Mouse (Mus musculus): ENCODE data around the gene Sbk1. TPM values are rescaled to one million over a fixed set of nuclear protein-coding genes. Genes with fewer than 3 reads are reported as not detected.

Sbk1 gene
- total and polyA plus RNA-seq, 2 experiments from 2014 or later: 184 to 535 TPM

- TF ChIP-seq CTCF (IDR thresholded peaks at IDR 0.05): no peak
- DNase-seq (ENCODE audit: low spot score) (no peak), ATAC-seq (ENCODE audit: low FRiP score) (no peak)
- no peaks in the 10 kb centered on the region for H3K9me3 ChIP-seq (ENCODE audit: low read length)
- no peaks in the 10 kb centered on the region for H3K4me1 ChIP-seq (ENCODE audit: insufficient read depth, low read length)
- no peak overlapping the region for H3K27ac ChIP-seq (ENCODE audit: low read depth, low read length)
- no peak overlapping the region for H3K4me2 ChIP-seq (ENCODE audit: low read depth, low read length, poor library complexity, severe bottlenecking)
- H3K4me3 ChIP-seq (ENCODE audit: low read depth, low read length): no peak overlapping the region
- H3K27me3 ChIP-seq (ENCODE audit: insufficient read depth, low read length): no peaks in the 10 kb centered on the region
- no peak overlapping the region for H3K9ac ChIP-seq (replicated peaks; ENCODE audit: low read length, poor library complexity, severe bottlenecking)
- 78% methylated on average over 6 of the region's 6 CpGs for whole genome bisulfite sequencing
- no peaks in the 10 kb centered on the region for H3K36me3 ChIP-seq (ENCODE audit: insufficient read depth, low read length)
Measured at GRCm38 (mm10) chr7:126340206-126340618, 67.8 kb downstream of the Sbk1 start.

GRCm38 (mm10) chr7:126340896-126341295, 68.5 kb downstream of the Sbk1 start:
- no peak overlapping the region for H3K9ac ChIP-seq (replicated peaks; ENCODE audit: low read length, poor library complexity, severe bottlenecking)
- no peaks in the 10 kb centered on the region for H3K9me3 ChIP-seq (ENCODE audit: low read length)
- no peak overlapping the region for H3K4me2 ChIP-seq (ENCODE audit: low read depth, low read length, poor library complexity, severe bottlenecking)
- no peak overlapping the region for H3K27ac ChIP-seq (ENCODE audit: low read depth, low read length)
- H3K4me1 ChIP-seq (ENCODE audit: insufficient read depth, low read length): no peaks in the 10 kb centered on the region
- no peaks in the 10 kb centered on the region for H3K36me3 ChIP-seq (ENCODE audit: insufficient read depth, low read length)
- DNase-seq (ENCODE audit: low spot score): no peak
- no peaks in the 10 kb centered on the region for H3K27me3 ChIP-seq (ENCODE audit: insufficient read depth, low read length)
- ATAC-seq (ENCODE audit: low FRiP score): no peak
- no peak for TF ChIP-seq CTCF (IDR thresholded peaks at IDR 0.05)
- WGBS: 56% methylated on average over 6 of the region's 6 CpGs
- H3K4me3 ChIP-seq (ENCODE audit: low read depth, low read length): no peak overlapping the region

Other genes starting within 250 kb of the Sbk1 start
- gene Gsg1l, start 190.2 kb upstream of the Sbk1 start, total RNA-seq (2014; rRNA removed): 38.3 and 42.7 TPM in 2 replicates
- 17.8 and 19.3 TPM in 2 replicates for gene Gsg1l, start 190.2 kb upstream of the Sbk1 start, polyA plus RNA-seq (2015; fragmentation: Nextera tagmentation; extraction: Ambion mirVana)
- 117 and 157 TPM in 2 replicates for gene Xpo6, start 72.1 kb upstream of the Sbk1 start, total RNA-seq (2014; rRNA removed)
- gene Xpo6, start 72.1 kb upstream of the Sbk1 start, polyA plus RNA-seq (2015; fragmentation: Nextera tagmentation; extraction: Ambion mirVana): 45.1 and 46.9 TPM in 2 replicates
- gene Lat, start 97.0 kb downstream of the Sbk1 start, total RNA-seq (2014; rRNA removed): 0.42 TPM in 1 of 2 replicates, not detected in the other
- 0.39 and 0.69 TPM in 2 replicates for gene Lat, start 97.0 kb downstream of the Sbk1 start, polyA plus RNA-seq (2015; fragmentation: Nextera tagmentation; extraction: Ambion mirVana)
- 97.1 and 119 TPM in 2 replicates for gene Spns1, start 104.8 kb downstream of the Sbk1 start, total RNA-seq (2014; rRNA removed)
- gene Spns1, start 104.8 kb downstream of the Sbk1 start, polyA plus RNA-seq (2015; fragmentation: Nextera tagmentation; extraction: Ambion mirVana): 88.9 and 89.5 TPM in 2 replicates
- gene Nfatc2ip, start 124.1 kb downstream of the Sbk1 start, total RNA-seq (2014; rRNA removed): 6.0 and 6.7 TPM in 2 replicates
- 2.3 and 2.4 TPM in 2 replicates for gene Nfatc2ip, start 124.1 kb downstream of the Sbk1 start, polyA plus RNA-seq (2015; fragmentation: Nextera tagmentation; extraction: Ambion mirVana)
- not detected in 2 replicates for gene Cd19, start 142.3 kb downstream of the Sbk1 start, total RNA-seq (2014; rRNA removed)
- 0.23 TPM in 1 of 2 replicates, not detected in the other for gene Cd19, start 142.3 kb downstream of the Sbk1 start, polyA plus RNA-seq (2015; fragmentation: Nextera tagmentation; extraction: Ambion mirVana)
- gene Rabep2, start 156.1 kb downstream of the Sbk1 start, total RNA-seq (2014; rRNA removed): 20.3 and 21.0 TPM in 2 replicates
- 18.5 and 18.7 TPM in 2 replicates for gene Rabep2, start 156.1 kb downstream of the Sbk1 start, polyA plus RNA-seq (2015; fragmentation: Nextera tagmentation; extraction: Ambion mirVana)
- 0.14 and 0.33 TPM in 2 replicates for gene Atp2a1, start 190.5 kb downstream of the Sbk1 start, total RNA-seq (2014; rRNA removed)
- gene Atp2a1, start 190.5 kb downstream of the Sbk1 start, polyA plus RNA-seq (2015; fragmentation: Nextera tagmentation; extraction: Ambion mirVana): 0.35 and 0.56 TPM in 2 replicates
- gene Sh2b1, start 202.8 kb downstream of the Sbk1 start, total RNA-seq (2014; rRNA removed): 41.3 and 46.8 TPM in 2 replicates
- gene Sh2b1, start 202.8 kb downstream of the Sbk1 start, polyA plus RNA-seq (2015; fragmentation: Nextera tagmentation; extraction: Ambion mirVana): 63.9 and 64.9 TPM in 2 replicates
- 68.6 and 86.2 TPM in 2 replicates for gene Tufm, start 214.7 kb downstream of the Sbk1 start, total RNA-seq (2014; rRNA removed)
- 101 and 106 TPM in 2 replicates for gene Tufm, start 214.7 kb downstream of the Sbk1 start, polyA plus RNA-seq (2015; fragmentation: Nextera tagmentation; extraction: Ambion mirVana)
- gene Atxn2l, start 230.8 kb downstream of the Sbk1 start, total RNA-seq (2014; rRNA removed): 80.5 and 84.0 TPM in 2 replicates
- gene Atxn2l, start 230.8 kb downstream of the Sbk1 start, polyA plus RNA-seq (2015; fragmentation: Nextera tagmentation; extraction: Ambion mirVana): 52.1 and 65.4 TPM in 2 replicates

Data from midbrain, postnatal 0 days (tissue).